Mouse (Mus musculus): ENCODE results near the gene Itgb2.

DNA sequence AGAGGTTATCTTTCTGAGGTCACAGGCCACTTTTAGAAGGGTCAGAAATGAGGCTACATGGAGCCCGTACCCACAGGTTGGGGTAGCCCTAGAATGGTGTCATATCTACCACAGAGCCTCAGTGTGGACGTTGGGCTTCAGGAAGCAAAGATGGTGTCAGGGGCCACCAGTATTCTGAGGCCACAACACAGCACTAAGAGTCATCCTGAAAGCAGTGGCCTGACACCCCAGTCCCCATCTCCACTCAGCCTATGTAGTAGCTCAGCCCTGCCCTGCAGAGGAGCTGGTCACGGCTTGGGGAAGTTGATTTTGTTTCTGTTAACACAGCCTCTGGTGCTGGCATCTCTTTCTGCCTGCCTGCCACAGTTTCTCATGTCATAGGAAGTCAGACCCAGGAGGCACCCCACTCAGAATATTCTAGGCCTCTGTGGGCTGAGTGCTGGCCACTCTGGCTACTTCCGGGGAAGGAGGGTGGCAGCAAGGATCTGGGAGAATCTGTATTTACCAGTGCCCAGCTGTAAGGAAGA, 10.6 kb downstream of the Itgb2 start:
- TF ChIP-seq POLR2A (IDR thresholded peaks at IDR 0.05; ENCODE audit: insufficient read depth, low read depth, low read length) (no peak), CTCF (IDR thresholded peaks at IDR 0.05) (no peak)

Data from heart, adult 2 months (tissue).